ENCODE assay signal across 38 mouse cellular contexts in the genomic region with DNA sequence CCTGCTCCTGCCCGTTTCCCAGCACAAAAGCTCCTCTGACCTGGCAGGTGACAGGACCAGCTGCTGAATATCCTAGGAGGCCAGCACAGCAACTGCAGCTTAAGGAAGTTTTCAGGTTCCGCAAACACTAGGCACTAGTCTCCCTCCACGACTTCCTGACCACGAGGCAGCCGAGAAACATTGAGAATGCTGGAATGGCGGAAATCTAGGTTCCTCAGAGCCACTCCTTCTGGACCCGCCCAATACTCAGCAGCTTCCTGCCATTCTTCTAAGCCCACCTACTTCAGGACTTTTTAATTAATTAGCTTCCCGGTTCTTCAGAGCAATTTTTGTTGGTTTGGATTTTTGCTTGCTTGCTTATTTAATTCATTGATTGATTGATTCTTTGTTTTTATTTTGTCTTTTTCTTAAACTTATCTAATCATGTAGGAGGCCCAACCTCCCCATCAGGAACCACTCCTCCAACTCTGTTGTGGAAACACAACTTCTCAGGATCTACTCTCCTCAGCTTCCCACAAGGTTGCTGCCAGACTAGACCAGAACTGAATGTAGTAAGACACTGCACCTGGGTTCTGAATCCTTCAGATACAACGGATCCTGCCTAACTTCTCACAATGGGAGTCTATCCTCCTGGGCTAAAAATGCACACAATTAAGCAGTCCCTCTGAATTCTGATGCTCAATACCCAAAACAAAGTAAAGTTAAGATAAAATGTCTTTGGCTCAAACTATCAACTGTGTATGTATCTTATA. TPM values are rescaled to one million over a fixed set of nuclear protein-coding genes. Genes with fewer than 3 reads are reported as not detected.
"Had no signal": no experiment of that assay in that cellular context is flagged by ENCODE, and none has a peak within 500 bp of the region (broad histone marks: within the 10 kb centered on the region; RNA-seq: fewer than 3 reads in every experiment).

A gene (minus strand): TSS at position 205 of the 752 bp plus-strand sequence.

RNA-seq across cellular contexts. Expression of the gene that starts here (rescaled TPM):
- total RNA-seq: heart, postnatal 10 days; heart, postnatal 14 days; heart, postnatal 25 days; heart, postnatal 36 days; heart, postnatal 4 days; hematopoietic stem cell, adult 5-6 weeks; hindbrain, postnatal 0 days; layer of hippocampus, adult 18-20 months; layer of hippocampus, adult 2 months; layer of hippocampus, adult 8-10 months; layer of hippocampus, postnatal 10 days; layer of hippocampus, postnatal 14 days; layer of hippocampus, postnatal 25 days; layer of hippocampus, postnatal 36 days; left cerebral cortex, adult 18-20 months; left cerebral cortex, adult 2 months; left cerebral cortex, adult 8-10 months had no signal
- polyA plus RNA-seq: heart, embryonic 13.5 days; heart, embryonic 14.5 days; heart, embryonic 15.5 days; heart, embryonic 16.5 days; heart, postnatal 0 days; hindbrain, embryonic 10.5 days; hindbrain, embryonic 11.5 days; hindbrain, embryonic 12.5 days; hindbrain, embryonic 13.5 days; hindbrain, embryonic 14.5 days; hindbrain, embryonic 15.5 days; hindbrain, embryonic 16.5 days; hindbrain, postnatal 0 days; intestine, embryonic 14.5 days; intestine, embryonic 15.5 days; intestine, embryonic 16.5 days; intestine, postnatal 0 days; kidney, embryonic 14.5 days; kidney, embryonic 15.5 days; kidney, embryonic 16.5 days; kidney, postnatal 0 days; large intestine, adult 2 months had no signal
